Mouse (Mus musculus) forebrain, embryonic 15.5 days (tissue): Measurements from ENCODE around the gene Zfp622. TPM values are rescaled to one million over a fixed set of nuclear protein-coding genes. Genes with fewer than 3 reads are reported as not detected.
"Not testable (repeated sequence)": the region's sequence is repeated elsewhere in the genome, so short reads cannot be mapped to it uniquely, and the experiment has no call there.

Source experiments
- ATAC-seq: fragments of 200-750 bp; cut with Nextera tagmentation; replicated peaks from 2 replicates; pipeline ENCODE4 v1.8.0; 2017; ENCODE audit warnings: mild to moderate bottlenecking, moderate TSS enrichment, moderate library complexity
- H3K27ac ChIP-seq: fragments of 300-500 bp; sonication (generic); replicated peaks from 2 replicates; pipeline ENCODE4 v1.5.1; 2015; ENCODE audit warnings: mild to moderate bottlenecking, inconsistent platforms
- H3K27me3 ChIP-seq: fragments of 300-500 bp; sonication (generic); 2 replicates; pipeline ENCODE4 v1.6.1; 2015; ENCODE audit warnings: inconsistent platforms
- H3K36me3 ChIP-seq: fragments of 300-500 bp; sonication (generic); 2 replicates; pipeline ENCODE4 v1.6.1; 2015; ENCODE audit warnings: mild to moderate bottlenecking, inconsistent platforms
- H3K4me1 ChIP-seq: fragments of 300-500 bp; sonication (generic); 2 replicates; pipeline ENCODE4 v1.6.1; 2015; ENCODE audit warnings: inconsistent platforms
- H3K4me2 ChIP-seq: fragments of 300-500 bp; sonication (generic); replicated peaks from 2 replicates; pipeline ENCODE4 v1.6.1; 2015; ENCODE audit warnings: mild to moderate bottlenecking, inconsistent platforms
- H3K4me3 ChIP-seq: fragments of 300-500 bp; sonication (generic); 2 replicates; pipeline ENCODE4 v1.5.1; 2015; ENCODE audit warnings: mild to moderate bottlenecking, inconsistent platforms
- H3K9ac ChIP-seq: fragments of 300-500 bp; sonication (generic); replicated peaks from 2 replicates; pipeline ENCODE4 v1.6.1; 2015; ENCODE audit warnings: mild to moderate bottlenecking, inconsistent platforms
- H3K9me3 ChIP-seq: fragments of 300-500 bp; sonication (generic); 2 replicates; pipeline ENCODE4 v1.6.1; 2016; ENCODE audit warnings: inconsistent platforms
- WGBS: fragments of 180-500 bp; shearing (Covaris S2); methylation state at CpG from one replicate; pipeline ENCODE4 v1.1.7; 2015; ENCODE audit warnings: mixed read lengths; 5-methylcytosine and 5-hydroxymethylcytosine counted together
- polyA plus RNA-seq: library from polyadenylated mRNA; unstranded; fragments of >200 nt; fragmentation: Nextera tagmentation; extraction: Ambion mirVana; gene quantifications from 2 replicates; pipeline ENCODE4 v1.2.1, GENCODE M21; 2015

The Zfp622 gene
- polyA plus RNA-seq, 1 experiment from 2014 or later: 37.7 TPM

- not testable (repeated sequence) for H3K27me3 ChIP-seq, H3K9me3 ChIP-seq
- H3K4me3 ChIP-seq: peak overlapping the region; percentile 76
- WGBS: 16% methylated on average over 6 of the region's 6 CpGs
- H3K4me2 ChIP-seq: peak overlapping the region; percentile 47
- H3K4me1 ChIP-seq: peaks cover 27% of the 10 kb centered on the region
- peak overlapping the region; percentile 84 for H3K27ac ChIP-seq
- peak; percentile 37 for ATAC-seq
- peak overlapping the region; percentile 72 for H3K9ac ChIP-seq
- H3K36me3 ChIP-seq: peaks cover 16% of the 10 kb centered on the region
Observed at GRCm38 (mm10) chr15:25983614-25984013, 552 bp upstream of the Zfp622 start.

- H3K9ac ChIP-seq: peak overlapping the region; percentile 64
- H3K4me3 ChIP-seq: peak overlapping the region; percentile 76
- peaks cover 21% of the 10 kb centered on the region for H3K36me3 ChIP-seq
- no peak; the same call in 1 of the 2 replicates for ATAC-seq
- peak overlapping the region; percentile 87 for H3K27ac ChIP-seq
- H3K27me3 ChIP-seq: no peaks in the 10 kb centered on the region
- no peaks in the 10 kb centered on the region for H3K9me3 ChIP-seq
- whole genome bisulfite sequencing: under 1% methylated on average over 71 of the region's 71 CpGs
- peaks cover 27% of the 10 kb centered on the region for H3K4me1 ChIP-seq
- H3K4me2 ChIP-seq: peak overlapping the region; percentile 91
Observed at GRCm38 (mm10) chr15:25984734-25985492, 747 bp downstream of the Zfp622 start.

GRCm38 (mm10) chr15:25992992-25993727 lies 9.0 kb downstream of the Zfp622 start:
- no peak overlapping the region for H3K4me2 ChIP-seq
- peaks cover 57% of the 10 kb centered on the region for H3K36me3 ChIP-seq
- H3K4me1 ChIP-seq: peaks cover 2% of the 10 kb centered on the region; the same call in 1 of the 2 replicates
- no peak overlapping the region for H3K4me3 ChIP-seq
- WGBS: 63% methylated on average over 8 of the region's 8 CpGs
- ATAC-seq: peak; percentile 39; the same call in 1 of the 2 replicates
- H3K27me3 ChIP-seq: no peaks in the 10 kb centered on the region
- no peak overlapping the region for H3K9ac ChIP-seq
- no peak overlapping the region for H3K27ac ChIP-seq
- H3K9me3 ChIP-seq: no peaks in the 10 kb centered on the region

GRCm38 (mm10) chr15:25995521-25995920 lies 11.4 kb downstream of the Zfp622 start:
- H3K27ac ChIP-seq: no peak overlapping the region
- peaks cover 45% of the 10 kb centered on the region for H3K36me3 ChIP-seq
- 39% methylated on average over 2 of the region's 2 CpGs for WGBS
- H3K4me2 ChIP-seq: no peak overlapping the region
- H3K9ac ChIP-seq: no peak overlapping the region
- no peak overlapping the region for H3K4me3 ChIP-seq
- peak; percentile 79 for ATAC-seq
- no peaks in the 10 kb centered on the region for H3K9me3 ChIP-seq
- H3K27me3 ChIP-seq: no peaks in the 10 kb centered on the region
- H3K4me1 ChIP-seq: no peaks in the 10 kb centered on the region

GRCm38 (mm10) chr15:25999545-25999944 lies 15.4 kb downstream of the Zfp622 start:
- not testable (repeated sequence) for H3K9me3 ChIP-seq, H3K9ac ChIP-seq, H3K4me1 ChIP-seq, ATAC-seq, H3K4me3 ChIP-seq, H3K27me3 ChIP-seq, H3K4me2 ChIP-seq, H3K27ac ChIP-seq
- H3K36me3 ChIP-seq: peaks cover 20% of the 10 kb centered on the region
- 9% methylated on average over 5 of the region's 5 CpGs for WGBS

GRCm38 (mm10) chr15:26008621-26009020 lies 24.5 kb downstream of the Zfp622 start:
- no peak for ATAC-seq
- 89% methylated on average over 3 of the region's 3 CpGs for WGBS
- H3K27me3 ChIP-seq: no peaks in the 10 kb centered on the region
- no peaks in the 10 kb centered on the region for H3K4me1 ChIP-seq
- H3K27ac ChIP-seq: no peak overlapping the region
- no peak overlapping the region for H3K9ac ChIP-seq
- no peaks in the 10 kb centered on the region for H3K9me3 ChIP-seq
- H3K36me3 ChIP-seq: no peaks in the 10 kb centered on the region
- no peak overlapping the region for H3K4me2 ChIP-seq
- H3K4me3 ChIP-seq: no peak overlapping the region

- no peaks in the 10 kb centered on the region for H3K4me1 ChIP-seq
- H3K27me3 ChIP-seq: no peaks in the 10 kb centered on the region
- no peak for ATAC-seq
- H3K4me3 ChIP-seq: no peak overlapping the region
- H3K36me3 ChIP-seq: no peaks in the 10 kb centered on the region
- no peak overlapping the region for H3K27ac ChIP-seq
- no peak overlapping the region for H3K9ac ChIP-seq
- WGBS: 75% methylated on average over 4 of the region's 4 CpGs
- no peak overlapping the region for H3K4me2 ChIP-seq
- no peaks in the 10 kb centered on the region for H3K9me3 ChIP-seq
Observed at GRCm38 (mm10) chr15:26012891-26013290, 28.7 kb downstream of the Zfp622 start.

- no peak overlapping the region for H3K4me3 ChIP-seq
- no peak overlapping the region for H3K27ac ChIP-seq
- 73% methylated on average over 14 of the region's 14 CpGs for WGBS
- no peak overlapping the region for H3K4me2 ChIP-seq
- H3K9ac ChIP-seq: no peak overlapping the region
- H3K36me3 ChIP-seq: no peaks in the 10 kb centered on the region
- no peaks in the 10 kb centered on the region for H3K4me1 ChIP-seq
- H3K27me3 ChIP-seq: no peaks in the 10 kb centered on the region
- H3K9me3 ChIP-seq: no peaks in the 10 kb centered on the region
- ATAC-seq: no peak
Observed at GRCm38 (mm10) chr15:26015979-26016665, 32.0 kb downstream of the Zfp622 start.

GRCm38 (mm10) chr15:26021721-26022120 lies 37.6 kb downstream of the Zfp622 start:
- Histone ChIP-seq H3K4me3 (no peak overlapping the region), H3K4me1 (0 out of 2 replicates have a peak, but pooled peaks cover 8% of the 10 kb centered on the region), H3K27ac (no peak overlapping the region), H3K27me3 (no peaks in the 10 kb centered on the region), H3K9ac (no peak overlapping the region), H3K9me3 (no peaks in the 10 kb centered on the region), H3K4me2 (no peak overlapping the region), H3K36me3 (no peaks in the 10 kb centered on the region)
- ATAC-seq: peak; percentile 92
- 14% methylated on average over 8 of the region's 8 CpGs for WGBS

GRCm38 (mm10) chr15:26022636-26023035 lies 38.5 kb downstream of the Zfp622 start:
- no peaks in the 10 kb centered on the region for H3K27me3 ChIP-seq
- H3K36me3 ChIP-seq: no peaks in the 10 kb centered on the region
- H3K4me2 ChIP-seq: no peak overlapping the region
- H3K4me3 ChIP-seq: no peak overlapping the region
- H3K27ac ChIP-seq: no peak overlapping the region
- 83% methylated on average over 5 of the region's 5 CpGs for WGBS
- H3K4me1 ChIP-seq: 0 out of 2 replicates have a peak, but pooled peaks cover 8% of the 10 kb centered on the region
- no peaks in the 10 kb centered on the region for H3K9me3 ChIP-seq
- ATAC-seq: no peak
- H3K9ac ChIP-seq: no peak overlapping the region

- WGBS: 80% methylated on average over 3 of the region's 3 CpGs
- H3K9me3 ChIP-seq: no peaks in the 10 kb centered on the region
- no peak overlapping the region for H3K9ac ChIP-seq
- no peaks in the 10 kb centered on the region for H3K36me3 ChIP-seq
- H3K27ac ChIP-seq: no peak overlapping the region
- H3K4me3 ChIP-seq: no peak overlapping the region
- no peak overlapping the region for H3K4me2 ChIP-seq
- ATAC-seq: no peak
- H3K4me1 ChIP-seq: no peaks in the 10 kb centered on the region
- H3K27me3 ChIP-seq: no peaks in the 10 kb centered on the region
Observed at GRCm38 (mm10) chr15:26031692-26032091, 47.5 kb downstream of the Zfp622 start.

- H3K9me3 ChIP-seq: no peaks in the 10 kb centered on the region
- H3K4me3 ChIP-seq: no peak overlapping the region
- no peak overlapping the region for H3K9ac ChIP-seq
- no peaks in the 10 kb centered on the region for H3K4me1 ChIP-seq
- H3K27ac ChIP-seq: no peak overlapping the region
- H3K4me2 ChIP-seq: no peak overlapping the region
- no peak for ATAC-seq
- H3K27me3 ChIP-seq: no peaks in the 10 kb centered on the region
- 32% methylated on average over 1 of the region's 1 CpGs for WGBS
- no peaks in the 10 kb centered on the region for H3K36me3 ChIP-seq
Observed at GRCm38 (mm10) chr15:26040567-26040966, 56.4 kb downstream of the Zfp622 start.
